Mouse (Mus musculus) midbrain, embryonic 14.5 days (tissue): ENCODE results near the gene Gm45808. TPM values are rescaled to one million over a fixed set of nuclear protein-coding genes. Genes with fewer than 3 reads are reported as not detected.
"Not testable (repeated sequence)": the region's sequence is repeated elsewhere in the genome, so short reads cannot be mapped to it uniquely, and the experiment has no call there.

Experiments used
- ATAC-seq: fragments of 200-750 bp; cut with Nextera tagmentation; 2 replicates; pipeline ENCODE4 v1.8.0; 2017; ENCODE audit warnings: moderate number of reproducible peaks, moderate library complexity; ENCODE audit not compliant: low FRiP score, low TSS enrichment
- DNase-seq: peaks from one replicate; pipeline ENCODE4 v3.0.0-alpha.2; 2015
- H3K27ac ChIP-seq: fragments of 300-500 bp; sonication (generic); replicated peaks from 2 replicates; pipeline ENCODE4 v1.5.1; 2014; ENCODE audit warnings: mild to moderate bottlenecking, low read depth, low read length, moderate library complexity
- H3K27me3 ChIP-seq: fragments of 300-500 bp; sonication (generic); 2 replicates; pipeline ENCODE4 v1.6.1; 2014; ENCODE audit warnings: low read length, control low read depth, mixed read lengths; ENCODE audit not compliant: control insufficient read depth, insufficient read depth
- H3K36me3 ChIP-seq: fragments of 300-500 bp; sonication (generic); 2 replicates; pipeline ENCODE4 v1.6.1; 2014; ENCODE audit warnings: low read length, control low read depth; ENCODE audit not compliant: control insufficient read depth, insufficient read depth
- H3K4me1 ChIP-seq: fragments of 300-500 bp; sonication (generic); 2 replicates; pipeline ENCODE4 v1.6.1; 2014; ENCODE audit warnings: mild to moderate bottlenecking, antibody characterized with exemption, low read length, control low read depth; ENCODE audit not compliant: control insufficient read depth, insufficient read depth
- H3K4me2 ChIP-seq: fragments of 300-500 bp; sonication (generic); 2 replicates; pipeline ENCODE4 v1.6.1; 2014; ENCODE audit warnings: mild to moderate bottlenecking, low read length, moderate library complexity
- H3K4me3 ChIP-seq: fragments of 300-500 bp; sonication (generic); replicated peaks from 2 replicates; pipeline ENCODE4 v1.5.1; 2014; ENCODE audit warnings: low read depth, low read length
- H3K9ac ChIP-seq: fragments of 300-500 bp; sonication (generic); replicated peaks from 2 replicates; pipeline ENCODE4 v1.6.1; 2014; ENCODE audit warnings: mild to moderate bottlenecking, low read length, moderate library complexity
- H3K9me3 ChIP-seq: fragments of 300-500 bp; sonication (generic); 2 replicates; pipeline ENCODE4 v1.6.1; 2016; ENCODE audit warnings: low read length, control low read depth, mixed read lengths; ENCODE audit not compliant: control insufficient read depth
- WGBS: fragments of 180-500 bp; shearing (Covaris S2); extraction: QIAGEN DNeasy Blood & Tissue Kit; methylation state at CpG from one replicate; pipeline ENCODE4 v1.1.7; 2014; 5-methylcytosine and 5-hydroxymethylcytosine counted together
- polyA plus RNA-seq: library from polyadenylated mRNA; unstranded; fragments of >200 nt; fragmentation: Nextera tagmentation; extraction: Ambion mirVana; gene quantifications from 2 replicates; pipeline ENCODE4 v1.2.1, GENCODE M21; 2014

Gene Gm45808
- polyA plus RNA-seq, 1 experiment from 2014 or later: not detected

DNA sequence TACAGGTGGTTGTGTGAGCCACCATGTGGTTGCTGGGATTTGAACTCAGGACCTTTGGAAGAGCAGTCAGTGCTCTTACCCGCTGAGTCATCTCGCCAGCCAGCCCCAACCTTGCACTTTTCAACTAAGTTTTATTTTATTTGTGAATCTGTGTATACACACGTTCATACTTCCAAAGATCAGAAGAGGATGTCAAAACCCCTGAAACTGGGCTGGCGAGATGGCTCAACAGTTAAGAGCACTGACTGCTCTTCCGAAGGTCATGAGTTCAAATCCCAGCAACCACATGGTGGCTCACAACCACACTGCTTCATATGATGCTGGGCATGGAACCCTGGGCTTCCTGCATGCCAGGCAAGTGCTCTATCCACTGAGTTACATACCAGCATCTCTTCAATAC, 1.6 kb downstream of the Gm45808 start:
- H3K36me3 ChIP-seq, H3K4me2 ChIP-seq, H3K4me3 ChIP-seq, ATAC-seq, H3K9me3 ChIP-seq, DNase-seq, H3K27me3 ChIP-seq, H3K4me1 ChIP-seq, H3K9ac ChIP-seq, H3K27ac ChIP-seq: not testable (repeated sequence)
- 94% methylated on average over 5 of the region's 5 CpGs for WGBS

DNA sequence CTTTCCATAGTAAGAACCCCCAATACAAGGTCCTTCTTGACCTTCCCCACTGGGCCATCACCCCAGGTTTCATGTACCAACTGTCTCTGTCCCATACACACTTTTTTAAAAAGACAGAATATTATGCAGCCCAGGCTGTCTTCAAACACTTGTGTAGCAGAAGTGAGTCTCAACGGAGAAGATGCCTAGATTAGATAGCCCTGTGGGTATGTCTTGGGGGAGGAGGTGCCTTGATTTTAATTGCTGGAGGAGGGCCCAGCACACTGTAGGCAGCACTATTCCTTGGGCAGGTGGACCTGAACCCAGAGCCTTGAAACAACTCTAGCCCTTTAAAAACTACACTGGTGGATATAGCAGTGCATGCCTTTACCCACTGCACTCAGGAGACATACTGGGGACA, 4.4 kb downstream of the Gm45808 start:
- H3K4me1 ChIP-seq: no peaks in the 10 kb centered on the region
- no peaks in the 10 kb centered on the region for H3K27me3 ChIP-seq
- no peak overlapping the region for H3K9ac ChIP-seq
- no peak for ATAC-seq
- WGBS: 98% methylated on average over 1 of the region's 1 CpGs
- no peaks in the 10 kb centered on the region for H3K9me3 ChIP-seq
- no peak for DNase-seq
- no peak overlapping the region for H3K4me2 ChIP-seq
- H3K4me3 ChIP-seq: no peak overlapping the region
- no peaks in the 10 kb centered on the region for H3K36me3 ChIP-seq
- no peak overlapping the region for H3K27ac ChIP-seq

DNA sequence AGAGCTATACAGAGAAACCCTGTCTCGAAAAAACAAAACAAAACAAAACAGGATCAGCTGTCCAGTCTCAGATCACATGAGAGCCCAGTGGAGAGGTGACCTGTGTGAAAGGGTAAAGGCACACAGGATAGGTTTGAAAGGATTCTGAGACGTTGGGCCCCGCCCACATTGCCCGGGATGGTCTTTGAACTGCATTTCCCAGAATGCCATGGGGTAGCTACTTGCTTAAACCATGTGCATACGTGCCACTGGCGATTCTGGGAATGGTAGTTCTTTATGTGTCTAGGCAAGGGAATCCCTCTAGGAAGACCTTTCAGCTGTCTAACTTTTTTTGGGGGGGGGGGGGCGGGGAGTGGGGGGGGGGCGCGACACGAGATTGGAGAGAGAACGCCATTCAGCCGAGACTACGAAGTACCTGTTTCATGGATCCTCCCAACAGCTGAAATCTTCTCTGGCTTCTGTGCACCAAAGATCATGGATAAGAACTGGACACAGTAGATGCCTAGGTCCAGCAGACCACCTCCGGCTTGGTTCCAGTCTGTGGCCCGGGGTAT, 5.2 kb downstream of the Gm45808 start, which contains the start of gene Tulp2:
Gene Tulp2, plus strand, starts transcription at position 504 of the 554 bp plus-strand sequence.
- H3K9me3 ChIP-seq: no peaks in the 10 kb centered on the region
- WGBS: 55% methylated on average over 15 of the region's 15 CpGs
- no peaks in the 10 kb centered on the region for H3K36me3 ChIP-seq
- H3K4me2 ChIP-seq: no peak within 1 kb of the TSS
- ATAC-seq (peak; percentile 34; the same call in 1 of the 2 replicates), DNase-seq (peak; percentile 85)
- H3K9ac ChIP-seq: no peak within 1 kb of the TSS
- H3K4me1 ChIP-seq: no peaks in the 10 kb centered on the region
- no peak within 1 kb of the TSS for H3K27ac ChIP-seq
- no peak within 1 kb of the TSS for H3K4me3 ChIP-seq
- H3K27me3 ChIP-seq: no peaks in the 10 kb centered on the region

- not testable (repeated sequence) for H3K4me3 ChIP-seq, H3K4me1 ChIP-seq, DNase-seq, H3K9me3 ChIP-seq, H3K27ac ChIP-seq, ATAC-seq, H3K36me3 ChIP-seq, H3K27me3 ChIP-seq, H3K4me2 ChIP-seq, H3K9ac ChIP-seq
- 79% methylated on average over 3 of the region's 4 CpGs for WGBS
Observed at GRCm38 (mm10) chr7:45480310-45480709, 6.3 kb downstream of the Gm45808 start.

- Histone ChIP-seq H3K9me3 (no peaks in the 10 kb centered on the region), H3K4me1 (no peaks in the 10 kb centered on the region), H3K4me3 (no peak overlapping the region), H3K27me3 (no peaks in the 10 kb centered on the region), H3K9ac (no peak overlapping the region), H3K4me2 (no peak overlapping the region), H3K27ac (no peak overlapping the region), H3K36me3 (no peaks in the 10 kb centered on the region)
- no peak for DNase-seq
- ATAC-seq: no peak
- 93% methylated on average over 7 of the region's 7 CpGs for WGBS
Observed at GRCm38 (mm10) chr7:45478774-45479173, 7.8 kb downstream of the Gm45808 start.

DNA sequence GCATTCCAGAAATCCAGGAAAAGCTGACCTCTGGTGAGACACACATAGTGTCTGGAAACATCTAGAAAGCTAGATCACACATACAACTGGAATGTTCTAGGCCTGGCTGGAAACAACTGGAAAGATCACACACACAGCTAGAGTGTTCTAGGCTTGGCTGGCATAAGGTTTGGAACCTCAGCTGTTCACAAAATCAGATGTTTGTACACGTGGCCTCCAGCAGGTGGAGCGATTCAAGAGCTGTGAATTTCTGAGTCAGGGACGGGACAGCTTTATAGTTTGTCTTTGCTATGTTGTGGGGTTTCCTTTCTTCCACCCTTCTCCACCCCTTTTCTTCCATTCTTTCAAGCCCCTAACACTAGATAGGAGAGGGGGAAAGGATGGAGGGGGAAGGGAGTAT, 9.6 kb downstream of the Gm45808 start:
- no peak overlapping the region for H3K4me3 ChIP-seq
- no peaks in the 10 kb centered on the region for H3K36me3 ChIP-seq
- no peak overlapping the region for H3K9ac ChIP-seq
- no peak overlapping the region for H3K4me2 ChIP-seq
- H3K9me3 ChIP-seq: no peaks in the 10 kb centered on the region
- ATAC-seq (no peak), DNase-seq (peak; percentile 86)
- no peaks in the 10 kb centered on the region for H3K4me1 ChIP-seq
- WGBS: 13% methylated on average over 3 of the region's 3 CpGs
- no peaks in the 10 kb centered on the region for H3K27me3 ChIP-seq
- H3K27ac ChIP-seq: no peak overlapping the region

DNA sequence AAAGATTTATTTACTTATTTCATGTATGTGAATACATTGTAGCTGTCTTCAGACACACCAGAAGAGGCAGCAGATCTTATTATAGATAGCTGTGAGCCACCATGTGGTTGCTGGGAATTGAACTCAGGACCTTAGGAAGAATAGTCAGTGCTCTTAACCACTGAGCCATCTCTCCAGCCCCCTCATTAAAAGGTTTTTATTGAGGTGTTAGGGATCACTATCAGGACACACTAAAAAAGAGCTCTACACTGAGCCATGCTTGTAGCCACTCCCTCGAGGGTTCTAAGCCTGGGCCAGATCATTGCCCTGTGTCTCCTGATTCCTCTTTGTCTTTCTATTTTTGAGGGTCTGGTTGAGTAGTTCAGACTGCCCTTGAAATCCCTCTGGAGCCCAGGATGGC, 10.2 kb downstream of the Gm45808 start:
- 47% methylated on average over 1 of the region's 1 CpGs for WGBS
- no peaks in the 10 kb centered on the region for H3K4me1 ChIP-seq
- H3K4me3 ChIP-seq: no peak overlapping the region
- DNase-seq: no peak
- H3K27me3 ChIP-seq: no peaks in the 10 kb centered on the region
- ATAC-seq: no peak
- H3K36me3 ChIP-seq: no peaks in the 10 kb centered on the region
- H3K4me2 ChIP-seq: no peak overlapping the region
- no peak overlapping the region for H3K27ac ChIP-seq
- no peak overlapping the region for H3K9ac ChIP-seq
- no peaks in the 10 kb centered on the region for H3K9me3 ChIP-seq

DNA sequence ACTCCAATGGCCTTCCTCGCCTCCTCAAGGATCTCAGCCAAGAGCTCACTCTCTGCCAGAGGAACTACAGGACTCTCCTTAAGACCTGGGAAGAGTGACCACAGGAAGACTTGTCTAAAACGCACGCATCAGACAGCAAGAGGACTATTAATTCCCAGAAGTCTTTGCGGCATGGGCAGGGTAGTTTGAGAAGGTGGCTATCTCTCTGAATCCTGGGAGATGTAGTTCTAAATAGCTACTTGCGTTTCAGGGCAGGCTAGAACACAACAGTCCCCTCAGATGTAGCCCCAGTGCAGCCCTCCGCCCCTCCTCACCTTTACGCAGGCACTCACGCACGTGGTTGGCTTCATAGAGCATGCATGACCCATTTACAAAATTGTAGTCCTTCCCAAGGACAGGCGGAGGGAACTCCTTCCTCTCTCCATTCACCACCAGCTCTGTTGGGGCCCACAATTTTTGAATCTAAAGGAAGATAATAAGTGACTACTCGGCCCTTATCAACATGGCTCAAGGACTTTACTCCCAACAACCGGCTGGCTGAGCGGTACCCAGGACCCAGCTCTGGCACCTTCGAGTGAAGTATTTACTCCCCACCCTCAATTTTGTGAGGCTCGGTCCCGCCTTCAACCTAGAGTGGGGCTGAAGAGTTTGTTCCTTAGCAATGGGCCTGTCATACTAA, 11.2 kb downstream of the Gm45808 start:
- ATAC-seq (no peak), DNase-seq (peak; percentile 36)
- H3K4me1 ChIP-seq: no peaks in the 10 kb centered on the region
- no peaks in the 10 kb centered on the region for H3K36me3 ChIP-seq
- 78% methylated on average over 16 of the region's 16 CpGs for WGBS
- no peak overlapping the region for H3K9ac ChIP-seq
- H3K27ac ChIP-seq: no peak overlapping the region
- H3K4me2 ChIP-seq: 0 out of 2 replicates have a peak overlapping the region, but pooled peaks have one; percentile 4
- H3K9me3 ChIP-seq: no peaks in the 10 kb centered on the region
- H3K4me3 ChIP-seq: no peak overlapping the region
- H3K27me3 ChIP-seq: no peaks in the 10 kb centered on the region

DNA sequence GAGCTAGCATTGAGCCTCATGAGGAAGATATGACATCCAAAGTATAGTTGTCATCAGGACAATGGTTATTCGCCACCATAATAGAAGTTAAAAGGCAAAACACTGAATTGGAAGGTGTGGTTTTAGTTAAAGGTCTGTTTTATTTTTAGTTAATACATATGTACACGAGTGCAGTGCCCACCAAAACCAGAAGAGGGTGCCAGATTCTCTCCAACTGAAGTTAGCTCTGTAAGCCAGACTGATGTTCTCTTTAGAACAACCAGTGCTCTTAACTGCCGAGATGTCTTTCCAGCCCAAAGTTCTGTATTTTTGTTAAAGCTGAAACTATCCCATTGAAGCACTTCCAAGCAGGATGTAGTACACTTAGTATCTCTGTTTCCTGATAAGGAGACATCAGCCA, 15.7 kb downstream of the Gm45808 start:
- no peak overlapping the region for H3K27ac ChIP-seq
- no peak overlapping the region for H3K9ac ChIP-seq
- H3K4me3 ChIP-seq: no peak overlapping the region
- no peaks in the 10 kb centered on the region for H3K9me3 ChIP-seq
- 8% methylated on average over 3 of the region's 3 CpGs for WGBS
- no peak for ATAC-seq
- no peaks in the 10 kb centered on the region for H3K36me3 ChIP-seq
- H3K4me1 ChIP-seq: peaks cover 4% of the 10 kb centered on the region
- H3K27me3 ChIP-seq: no peaks in the 10 kb centered on the region
- peak; percentile 91 for DNase-seq
- no peak overlapping the region for H3K4me2 ChIP-seq
